Mouse (Mus musculus) liver, embryonic 14.5 days (tissue): ENCODE measurements around the gene Tarsl2.

Source experiments
- CTCF ChIP-seq: IDR thresholded peaks from 2 replicates; pipeline ENCODE4 v1.5.1; 2016; ENCODE audit warnings: antibody characterized with exemption, low read depth, control low read depth
- EP300 ChIP-seq: IDR thresholded peaks from 2 replicates; pipeline ENCODE4 v1.6.1; 2016; ENCODE audit warnings: antibody characterized with exemption, low read depth

GRCm38 (mm10) chr7:65663886-65664285 lies 19.2 kb downstream of the Tarsl2 start:
- TF ChIP-seq CTCF = no peak
- no peak for TF ChIP-seq EP300
